Mouse (Mus musculus): ENCODE measurements around the gene Tceal5.

DNA sequence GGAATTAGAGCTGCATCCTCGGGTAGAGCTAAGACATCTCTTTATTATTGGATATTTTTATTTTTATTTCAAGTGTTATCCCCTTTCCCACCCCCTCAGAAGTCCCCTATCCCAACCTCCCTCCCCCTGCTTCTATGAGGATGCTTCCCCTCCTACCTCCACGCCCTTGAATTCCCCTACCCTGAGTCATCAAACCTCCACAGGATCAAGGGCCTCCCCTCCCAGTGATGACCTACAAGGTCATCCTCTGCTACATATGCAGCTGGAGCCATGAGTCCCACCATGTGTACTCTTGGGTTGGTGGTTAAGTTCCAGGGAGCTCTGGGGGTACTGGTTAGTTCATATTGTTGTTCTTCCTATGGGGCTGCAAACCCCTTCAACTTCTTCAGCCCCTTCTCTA, 9.7 kb upstream of the Tceal5 start:
- TF ChIP-seq CTCF (IDR thresholded peaks at IDR 0.05; ENCODE audit: low read depth) (no peak), EP300 (IDR thresholded peaks at IDR 0.05; ENCODE audit: low read depth) (no peak)

Data from liver, postnatal 0 days (tissue).